Mouse (Mus musculus) T-cell, adult 2 months (primary cell): ENCODE measurements around the gene Cpa4.

Experiments used
- DNase-seq: peaks from one replicate; pipeline ENCODE4 v3.0.0; 2022; ENCODE audit warnings: low spot score

The Cpa4 gene

DNA sequence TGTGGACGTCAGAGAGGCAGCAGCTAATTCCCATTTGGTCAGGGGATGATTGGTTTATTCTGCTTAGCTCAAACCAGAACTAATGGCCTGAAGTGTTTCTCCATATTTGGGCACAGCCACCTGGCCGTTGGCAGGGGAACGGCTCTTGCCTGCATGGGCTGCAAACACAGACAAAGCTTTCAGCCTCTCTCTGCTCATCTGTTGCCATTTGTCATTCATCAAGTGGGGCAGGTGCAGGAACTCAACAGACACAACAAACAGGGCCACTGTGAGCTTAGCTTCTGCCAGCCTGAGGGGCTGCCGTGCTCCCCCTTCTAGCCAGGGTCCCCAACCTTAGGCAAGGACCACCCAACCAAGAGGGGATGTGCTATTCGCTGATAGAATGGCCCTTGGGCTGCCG, 60.0 kb downstream of the Cpa4 start:
- no peak for DNase-seq

DNA sequence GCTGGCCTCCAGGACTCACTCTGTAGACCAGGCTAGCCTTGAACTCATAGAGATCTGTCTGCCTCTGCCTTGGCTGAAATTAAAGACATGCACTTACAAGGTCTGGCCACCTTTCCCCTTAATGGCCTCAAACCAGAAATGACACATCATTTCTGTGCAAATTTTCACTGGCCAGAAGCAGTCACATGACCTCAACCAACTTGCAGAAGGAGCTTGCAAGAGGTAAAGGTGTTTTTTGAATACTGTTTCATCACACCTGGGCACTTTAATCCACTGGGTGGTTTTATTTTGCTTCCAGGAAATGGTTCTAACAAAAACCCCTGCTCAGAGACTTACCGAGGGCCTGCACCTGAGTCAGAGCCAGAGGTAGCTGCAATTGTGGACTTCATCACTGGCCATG, 61.8 kb downstream of the Cpa4 start:
- DNase-seq = no peak

DNA sequence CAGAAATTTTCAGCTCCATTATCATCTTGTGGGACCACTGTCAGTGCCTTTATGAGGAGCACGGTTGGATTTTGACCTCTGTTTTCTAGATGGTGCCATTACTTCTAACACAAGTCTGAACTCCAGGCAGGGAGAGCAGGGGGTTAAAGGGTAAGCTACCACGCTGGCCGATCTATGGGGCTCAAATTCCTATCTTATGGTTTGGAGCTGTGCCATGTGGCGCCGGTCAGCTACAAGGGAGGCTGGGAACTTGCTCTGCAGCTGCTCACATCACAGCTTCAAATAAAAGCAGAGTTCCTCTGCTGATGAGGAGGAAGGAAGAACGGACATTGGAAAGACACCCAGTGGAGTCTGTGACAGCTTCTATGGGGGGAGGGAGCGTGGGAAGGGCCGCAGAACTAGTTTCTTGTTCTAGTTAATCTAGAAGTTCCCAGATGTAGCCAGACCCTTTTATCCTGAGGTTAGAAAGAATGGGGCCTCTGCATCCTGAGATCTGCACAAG, 67.2 kb downstream of the Cpa4 start:
- no peak for DNase-seq

DNA sequence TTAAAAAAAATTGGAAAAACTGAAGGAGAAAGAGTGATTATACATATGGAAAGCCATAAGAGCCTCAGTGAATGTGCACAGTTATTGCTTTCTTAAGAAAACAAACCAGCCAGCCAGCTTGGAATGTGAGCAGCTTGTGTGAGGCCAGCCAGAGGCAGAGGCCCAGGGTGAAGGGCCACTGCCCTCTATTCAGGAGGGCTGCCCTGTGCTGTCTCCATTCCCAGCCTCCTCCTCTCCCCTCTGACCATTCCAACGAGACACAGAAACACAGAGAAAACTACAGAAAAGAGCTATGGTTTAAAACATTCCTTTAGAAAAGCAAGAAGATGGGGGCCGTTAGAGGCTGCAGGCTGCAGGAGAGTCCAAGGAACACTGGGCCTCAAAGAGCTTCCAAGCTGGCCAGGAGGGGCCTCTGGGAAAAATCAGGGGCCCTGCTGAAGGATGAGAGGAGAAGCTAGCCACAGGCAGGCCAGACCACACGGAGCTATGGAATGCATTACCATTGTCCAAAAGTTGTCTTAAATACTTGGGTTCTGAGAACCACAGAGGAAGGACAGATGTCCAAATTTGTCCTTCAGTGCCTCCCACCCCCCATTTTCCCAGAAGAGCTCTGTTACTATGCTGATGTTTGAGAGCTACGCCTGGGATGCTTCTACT, 68.1 kb downstream of the Cpa4 start:
- no peak for DNase-seq

DNA sequence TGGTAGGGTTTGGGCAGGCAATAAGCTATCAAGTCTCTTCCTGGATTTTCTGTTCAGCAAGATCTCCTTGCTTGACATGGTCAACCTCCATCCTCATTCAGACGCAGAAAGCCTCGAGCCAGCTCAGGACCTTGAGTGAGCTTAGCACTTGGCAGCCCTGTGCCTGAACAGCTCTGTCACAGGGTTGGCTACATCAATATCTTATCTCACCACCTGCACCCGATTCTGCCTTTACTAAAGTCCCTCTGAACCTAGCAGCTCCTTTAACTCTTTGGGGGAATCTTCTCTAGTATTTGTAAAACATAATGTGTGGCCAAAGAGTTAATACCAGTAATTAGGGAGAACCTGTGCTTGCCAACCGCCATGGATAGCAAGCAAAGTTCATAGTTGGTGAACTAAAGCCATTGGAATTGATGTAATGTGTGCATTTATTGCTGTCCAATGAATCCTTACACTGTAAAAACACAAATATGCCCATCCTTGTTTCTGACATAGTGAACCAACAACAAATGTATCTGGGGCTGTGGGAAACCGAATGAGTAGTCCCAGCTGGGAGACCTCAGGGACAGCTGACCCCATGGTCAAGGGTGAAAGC, 70.6 kb downstream of the Cpa4 start, which contains the start of gene Cpa1:
Gene Cpa1, plus strand, starts transcription at position 545 of the 595 bp plus-strand sequence.
- DNase-seq = no peak
